8 mouse cellular contexts compared by ENCODE assay signal in the genomic region with DNA sequence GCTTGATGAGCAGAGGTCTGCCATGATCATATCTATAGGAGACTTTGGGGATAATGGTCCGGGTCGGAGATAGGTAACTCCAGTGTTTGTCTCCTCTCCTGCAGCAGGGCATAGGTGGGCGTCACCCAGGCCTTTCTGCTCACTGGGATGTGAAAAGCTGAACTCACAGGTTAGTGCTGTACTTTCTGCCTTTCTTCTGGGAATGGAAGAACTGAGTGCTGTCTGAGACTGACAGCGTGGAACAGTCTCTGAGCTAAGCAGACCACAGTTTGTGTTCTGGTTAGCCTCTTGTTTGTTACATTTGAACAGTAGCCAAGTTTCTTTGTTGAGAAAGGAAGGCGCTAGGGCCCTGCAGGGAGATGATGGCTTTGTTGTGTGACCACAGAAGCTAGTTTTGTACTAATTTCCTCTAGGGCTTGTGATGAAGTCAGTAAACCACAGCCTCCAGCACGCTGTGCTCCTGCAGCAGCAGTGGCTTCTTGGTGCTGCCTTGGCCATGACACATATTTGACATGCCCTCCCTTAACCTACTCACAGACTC. TPM values are rescaled to one million over a fixed set of nuclear protein-coding genes. Genes with fewer than 3 reads are reported as not detected.
DNase-seq lines count a peak whose midpoint lies in the region.

No protein-coding gene starts in this region.

- intact Hi-C loops in heart, postnatal 14 days (cut with DNase I): no loop called here

- peak; percentile 18 to 45 for DNase-seq in adrenal gland, adult (ENCODE audit: inconsistent age in 2 of 2, low spot score in 1 of 2)
- DNase-seq in adrenal gland, postnatal 25 days: no peak
- DNase-seq in Muller cell, postnatal 12 days (ENCODE audit: inconsistent ontology term): peak; percentile 86
- peak; percentile 4 to 19 for DNase-seq in heart, postnatal 14 days
- DNase-seq in lung, postnatal 14 days: peak; percentile 42
- DNase-seq in thymus, postnatal 10 days (ENCODE audit: low spot score in 2 of 2): peak; percentile 70 to 76
- DNase-seq in cerebellum, adult 18-20 months: no peak
- DNase-seq in layer of hippocampus, postnatal 14 days (ENCODE audit: low spot score in 2 of 2): no peak

RNA-seq across cellular contexts. Expression of gene Ptpn22, which starts 0.3 kb away (rescaled TPM):
- total RNA-seq in adrenal gland, postnatal 25 days (2021): 1.1 TPM in 1 of 2 replicates, not detected in the other
- total RNA-seq in heart, postnatal 14 days (2021): 1 to 10 TPM in 1 of 2 experiments, under 1 TPM in 1; 0.84 to 2.3 TPM
- total RNA-seq in layer of hippocampus, postnatal 14 days (2021): 1 to 10 TPM; 1.2 to 1.5 TPM

RNA-seq across cellular contexts. Expression of gene Bcl2l15, which starts 27.5 kb away (rescaled TPM):
- 0.70 TPM in 1 of 2 replicates, not detected in the other for total RNA-seq in adrenal gland, postnatal 25 days (2021)
- total RNA-seq in heart, postnatal 14 days (2021): not detected
- total RNA-seq in layer of hippocampus, postnatal 14 days (2021): 1 to 10 TPM in 1 of 2 experiments, under 1 TPM in 1; 0.88 to 1.2 TPM

RNA-seq across cellular contexts. Expression of gene Gm43064, which starts 50.5 kb away (rescaled TPM):
- 0.21 TPM in 1 of 2 replicates, not detected in the other for total RNA-seq in adrenal gland, postnatal 25 days (2021)
- total RNA-seq in heart, postnatal 14 days (2021): under 1 TPM; 0.12 TPM
- under 1 TPM; 0.30 to 0.45 TPM for total RNA-seq in layer of hippocampus, postnatal 14 days (2021)

RNA-seq across cellular contexts. Expression of gene Ap4b1, which starts 50.6 kb away (rescaled TPM):
- 19.6 and 23.5 TPM in 2 replicates for total RNA-seq in adrenal gland, postnatal 25 days (2021)
- total RNA-seq in heart, postnatal 14 days (2021): 10 to 100 TPM; 12.7 to 13.9 TPM
- total RNA-seq in layer of hippocampus, postnatal 14 days (2021): 10 to 100 TPM; 13.0 to 16.2 TPM

RNA-seq across cellular contexts. Expression of gene Dclre1b, which starts 50.7 kb away (rescaled TPM):
- total RNA-seq in adrenal gland, postnatal 25 days (2021): 11.3 and 13.4 TPM in 2 replicates
- 10 to 100 TPM; 11.7 to 12.7 TPM for total RNA-seq in heart, postnatal 14 days (2021)
- total RNA-seq in layer of hippocampus, postnatal 14 days (2021): 1 to 10 TPM; 8.9 to 9.1 TPM

Comparison
In these comparisons a context has a peak if more than half of its experiments do, and no peak if none do; other contexts are left out.
1. DNase-seq: peak in adrenal gland, adult (2 of 2), Muller cell, postnatal 12 days (single experiment), heart, postnatal 14 days (2 of 2), lung, postnatal 14 days (single experiment) and thymus, postnatal 10 days (2 of 2); none in adrenal gland, postnatal 25 days (single experiment), cerebellum, adult 18-20 months (0 of 2) and layer of hippocampus, postnatal 14 days (0 of 2).